Mouse (Mus musculus) brown adipose tissue, adult 24 weeks (tissue): ENCODE data around the gene Arhgap35. TPM values are rescaled to one million over a fixed set of nuclear protein-coding genes. Genes with fewer than 3 reads are reported as not detected.
"Not testable (repeated sequence)": the region's sequence is repeated elsewhere in the genome, so short reads cannot be mapped to it uniquely, and the experiment has no call there.

ENCODE experiments used
- H3K27ac ChIP-seq: fragments of 200-500 bp; replicated peaks from 2 replicates; pipeline ENCODE4 v1.5.1; 2012; ENCODE audit warnings: low read depth, mild to moderate bottlenecking, low read length
- H3K4me1 ChIP-seq: fragments of 200-500 bp; 2 replicates; pipeline ENCODE4 v1.6.1; 2012; ENCODE audit warnings: low read length, mixed read lengths; ENCODE audit not compliant: control insufficient read depth, insufficient read depth, insufficient read length
- H3K4me3 ChIP-seq: fragments of 200-500 bp; 2 replicates; pipeline ENCODE4 v1.5.1; 2012; ENCODE audit warnings: low read depth, mild to moderate bottlenecking, low read length, moderate library complexity; ENCODE audit not compliant: insufficient read depth
- polyA plus RNA-seq: library from polyadenylated mRNA; stranded (reverse); fragments of >200 nt; gene quantifications from 2 replicates; pipeline ENCODE4 v1.2.4, GENCODE M21; 2012; ENCODE audit not compliant: missing spikeins, insufficient read depth, insufficient read length

Gene Arhgap35
- polyA plus RNA-seq: 19.4 and 33.3 TPM in 2 replicates

- Histone ChIP-seq H3K4me1 (peaks cover 22% of the 10 kb centered on the region; the same call in 1 of the 2 replicates), H3K27ac (peak within 1 kb of the TSS; percentile 91), H3K4me3 (peak within 1 kb of the TSS; percentile 85)
Observed at GRCm38 (mm10) chr7:16614888-16615715, at the start of gene Arhgap35. Gene Arhgap35 (minus strand): TSS chr7:16614993.

- no peak overlapping the region for H3K4me3 ChIP-seq
Observed at GRCm38 (mm10) chr7:16644260-16644659, 29.5 kb upstream of the Arhgap35 start.

GRCm38 (mm10) chr7:16643106-16643505 lies 28.3 kb upstream of the Arhgap35 start:
- not testable (repeated sequence) for H3K4me1 ChIP-seq, H3K4me3 ChIP-seq, H3K27ac ChIP-seq

More at GRCm38 (mm10) chr7:16644260-16644659, 29.5 kb upstream of the Arhgap35 start:
- H3K27ac ChIP-seq: no peak overlapping the region
- H3K4me1 ChIP-seq: no peaks in the 10 kb centered on the region

- no peak overlapping the region for H3K27ac ChIP-seq
- H3K4me3 ChIP-seq: no peak overlapping the region
- H3K4me1 ChIP-seq: no peaks in the 10 kb centered on the region
Observed at GRCm38 (mm10) chr7:16639028-16639427, 24.2 kb upstream of the Arhgap35 start.

GRCm38 (mm10) chr7:16635116-16635515 lies 20.3 kb upstream of the Arhgap35 start:
- H3K4me3 ChIP-seq: no peak overlapping the region
- no peak overlapping the region for H3K27ac ChIP-seq
- no peaks in the 10 kb centered on the region for H3K4me1 ChIP-seq

- not testable (repeated sequence) for H3K4me3 ChIP-seq
Observed at GRCm38 (mm10) chr7:16633913-16634312, 19.1 kb upstream of the Arhgap35 start.

GRCm38 (mm10) chr7:16631932-16632331 lies 17.1 kb upstream of the Arhgap35 start:
- Histone ChIP-seq H3K27ac (no peak overlapping the region), H3K4me3 (no peak overlapping the region)

More at GRCm38 (mm10) chr7:16633913-16634312, 19.1 kb upstream of the Arhgap35 start:
- H3K4me1 ChIP-seq, H3K27ac ChIP-seq: not testable (repeated sequence)

GRCm38 (mm10) chr7:16631025-16631424 lies 16.2 kb upstream of the Arhgap35 start:
- Histone ChIP-seq H3K4me3 (no peak overlapping the region), H3K27ac (no peak overlapping the region), H3K4me1 (no peaks in the 10 kb centered on the region)

More at GRCm38 (mm10) chr7:16631932-16632331, 17.1 kb upstream of the Arhgap35 start:
- no peaks in the 10 kb centered on the region for H3K4me1 ChIP-seq

- no peaks in the 10 kb centered on the region for H3K4me1 ChIP-seq
- H3K27ac ChIP-seq: no peak overlapping the region
- no peak overlapping the region for H3K4me3 ChIP-seq
Observed at GRCm38 (mm10) chr7:16629598-16630296, 15.0 kb upstream of the Arhgap35 start.

GRCm38 (mm10) chr7:16628096-16628771 lies 13.4 kb upstream of the Arhgap35 start:
- no peak overlapping the region for H3K4me3 ChIP-seq
- no peak overlapping the region for H3K27ac ChIP-seq
- H3K4me1 ChIP-seq: no peaks in the 10 kb centered on the region

- Histone ChIP-seq H3K4me1 (no peaks in the 10 kb centered on the region), H3K4me3 (no peak overlapping the region), H3K27ac (no peak overlapping the region)
Observed at GRCm38 (mm10) chr7:16623687-16624086, 8.9 kb upstream of the Arhgap35 start.

- Histone ChIP-seq H3K4me1 (no peaks in the 10 kb centered on the region), H3K4me3 (no peak overlapping the region), H3K27ac (no peak overlapping the region)
Observed at GRCm38 (mm10) chr7:16623131-16623530, 8.3 kb upstream of the Arhgap35 start.

GRCm38 (mm10) chr7:16621066-16621622 lies 6.4 kb upstream of the Arhgap35 start:
- Histone ChIP-seq H3K27ac (no peak overlapping the region), H3K4me3 (no peak overlapping the region), H3K4me1 (peaks cover 2% of the 10 kb centered on the region; the same call in 1 of the 2 replicates)

GRCm38 (mm10) chr7:16618661-16619211 lies 3.9 kb upstream of the Arhgap35 start:
- Histone ChIP-seq H3K4me3 (peak overlapping the region; percentile 53), H3K4me1 (peaks cover 2% of the 10 kb centered on the region; the same call in 1 of the 2 replicates), H3K27ac (peak overlapping the region; percentile 73)
